Mouse (Mus musculus) CH12.LX (cell line): ENCODE data around the gene Ackr1.

Experiments
- CTCF ChIP-seq, 2 experiments: IDR thresholded peaks in 1 of 2; conservative IDR thresholded peaks in 1 of 2; 2 replicates each; pipeline ENCODE4 v1.5.1; 2011 to 2012; ENCODE audit warnings: low read depth in 2 of 2, low read length in 2 of 2, improper control_type of control experiment in 1 of 2, inconsistent platforms in 1 of 2, mild to moderate bottlenecking in 1 of 2, moderate library complexity in 1 of 2
- MYC ChIP-seq: IDR thresholded peaks from 2 replicates; pipeline ENCODE4 v1.6.1; 2011; ENCODE audit warnings: low read depth, mild to moderate bottlenecking, improper control_type of control experiment, low read length
- POLR2A ChIP-seq: IDR thresholded peaks from 2 replicates; pipeline ENCODE4 v1.6.1; 2011; ENCODE audit warnings: low read depth, mild to moderate bottlenecking, improper control_type of control experiment, low read length
- TCF12 ChIP-seq: IDR thresholded peaks from 2 replicates; pipeline ENCODE4 v1.6.1; 2014; ENCODE audit warnings: low read depth, mild to moderate bottlenecking, inconsistent platforms, low read length, improper control_type of control experiment

DNA sequence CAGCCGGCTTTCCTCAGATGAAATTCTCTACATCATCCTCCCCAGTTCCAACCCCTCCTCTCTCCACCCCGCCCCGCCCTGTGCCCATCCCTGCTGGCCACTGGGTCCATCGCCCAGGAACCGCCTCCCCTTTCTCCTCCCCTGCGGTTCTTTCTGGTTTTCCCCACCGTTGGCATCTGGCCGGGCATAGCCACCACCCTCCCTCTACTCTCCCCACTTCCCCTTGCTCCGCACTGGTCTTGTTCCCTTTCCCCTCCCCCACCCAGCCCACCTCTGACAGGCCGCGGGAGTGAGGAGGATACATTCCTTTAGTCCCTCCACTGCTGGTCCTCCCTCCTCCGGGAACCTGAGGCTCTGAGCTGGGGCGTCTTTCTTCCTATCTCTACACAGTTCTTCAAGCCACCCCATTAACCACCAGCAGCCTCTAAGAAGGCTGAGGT, 32.4 kb upstream of the Ackr1 start:
- TF ChIP-seq MYC (no peak), POLR2A (no peak), TCF12 (no peak), CTCF (conservative IDR thresholded peaks at IDR 0.05 in 1 of 2, IDR thresholded peaks at IDR 0.05 in 1 of 2; ENCODE audit: low read depth in 2 of 2, low read length in 2 of 2) (no peak)
